Mouse (Mus musculus): ENCODE data around the gene Sytl4. TPM values are rescaled to one million over a fixed set of nuclear protein-coding genes. Genes with fewer than 3 reads are reported as not detected.

Gene Sytl4
- total RNA-seq, 2 experiments from 2014 or later: 1.7 to 2.2 TPM

Other genes with a start within 250 kb of the Sytl4 start
- not detected for gene Tnmd, start 130.8 kb downstream of the Sytl4 start, total RNA-seq (2021)
- 1 to 10 TPM; 8.6 to 8.9 TPM for gene Tspan6, start 83.4 kb downstream of the Sytl4 start, total RNA-seq (2021)
- gene Srpx2, start 73.4 kb downstream of the Sytl4 start, total RNA-seq (2021): 1 to 10 TPM; 3.1 to 4.3 TPM
- gene Cstf2, start 77.4 kb upstream of the Sytl4 start, total RNA-seq (2021): 10 to 100 TPM; 10.7 to 11.2 TPM
- 1 to 10 TPM in 1 of 2 experiments, under 1 TPM in 1; 0.87 to 2.3 TPM for gene Xkrx, start 180.3 kb upstream of the Sytl4 start, total RNA-seq (2021)
- gene Arl13a, start 205.7 kb upstream of the Sytl4 start, total RNA-seq (2021): not detected
- under 1 TPM in 1 of 2 experiments, not detected in 1; 0.57 TPM for gene Nox1, start 240.1 kb upstream of the Sytl4 start, total RNA-seq (2021)

Data from heart, adult 18-20 months (tissue).